17 mouse cellular contexts compared by ENCODE assay signal in genomic region chrX:73574605-73574948, GRCm38 (mm10).
DNase-seq lines count a peak whose midpoint lies in the region; ATAC-seq and TF ChIP-seq lines count a peak whose summit lies in the region.
"Had no signal": no experiment of that assay in that cellular context is flagged by ENCODE, and none has a peak within 500 bp of the region (broad histone marks: within the 10 kb centered on the region; RNA-seq: fewer than 3 reads in every experiment).

No protein-coding gene starts in this region.

- H3K9me3 ChIP-seq in liver, embryonic 13.5 days (replicated peaks), result no peaks in the 10 kb centered on the region
- no peaks in the 10 kb centered on the region for H3K9me3 ChIP-seq in liver, postnatal 0 days (ENCODE audit: low read length)
- H3K9me3 ChIP-seq in forebrain, postnatal 0 days (ENCODE audit: low read length), result no peaks in the 10 kb centered on the region
- H3K9me3 ChIP-seq: embryonic facial prominence, embryonic 12.5 days; heart, embryonic 15.5 days; hindbrain, embryonic 10.5 days; intestine, embryonic 15.5 days had no signal

- H3K9ac ChIP-seq in liver, embryonic 13.5 days, result no peak overlapping the region
- H3K9ac ChIP-seq in liver, postnatal 0 days (replicated peaks), result no peak overlapping the region
- H3K9ac ChIP-seq in forebrain, postnatal 0 days, result no peak overlapping the region
- H3K9ac ChIP-seq: embryonic facial prominence, embryonic 12.5 days; heart, embryonic 15.5 days; hindbrain, embryonic 14.5 days; intestine, embryonic 15.5 days had no signal

- H3K4me3 ChIP-seq in liver, embryonic 13.5 days (replicated peaks), result no peak overlapping the region
- no peak overlapping the region for H3K4me3 ChIP-seq in liver, postnatal 0 days (ENCODE audit: low read depth, low read length)
- no peak overlapping the region for H3K4me3 ChIP-seq in forebrain, postnatal 0 days (ENCODE audit: low read depth, low read length)
- H3K4me3 ChIP-seq: embryonic facial prominence, embryonic 12.5 days; heart, adult 2 months; heart, embryonic 15.5 days; hindbrain, embryonic 10.5 days; intestine, embryonic 15.5 days had no signal

- TF ChIP-seq CTCF in liver, postnatal 0 days (IDR thresholded peaks at IDR 0.05; ENCODE audit: low read depth), result no peak
- no peak for TF ChIP-seq CTCF in forebrain, postnatal 0 days (IDR thresholded peaks at IDR 0.05; ENCODE audit: low read depth)

- peaks cover 42% of the 10 kb centered on the region for H3K4me1 ChIP-seq in liver, embryonic 13.5 days (replicated peaks)
- H3K4me1 ChIP-seq in liver, postnatal 0 days (ENCODE audit: insufficient read depth), result peaks cover 9% of the 10 kb centered on the region
- no peaks in the 10 kb centered on the region for H3K4me1 ChIP-seq in forebrain, postnatal 0 days (ENCODE audit: insufficient read depth)
- H3K4me1 ChIP-seq: embryonic facial prominence, embryonic 12.5 days; heart, embryonic 15.5 days; hindbrain, embryonic 10.5 days; intestine, embryonic 15.5 days had no signal

- no peaks in the 10 kb centered on the region for H3K27me3 ChIP-seq in liver, embryonic 13.5 days
- no peaks in the 10 kb centered on the region for H3K27me3 ChIP-seq in liver, postnatal 0 days (ENCODE audit: insufficient read depth, low read length)
- no peaks in the 10 kb centered on the region for H3K27me3 ChIP-seq in forebrain, postnatal 0 days (ENCODE audit: insufficient read depth, low read length)
- H3K27me3 ChIP-seq: embryonic facial prominence, embryonic 12.5 days; intestine, embryonic 15.5 days had no signal

- H3K36me3 ChIP-seq in liver, embryonic 13.5 days, result no peaks in the 10 kb centered on the region
- no peaks in the 10 kb centered on the region for H3K36me3 ChIP-seq in liver, postnatal 0 days (replicated peaks; ENCODE audit: insufficient read depth, low read length)
- H3K36me3 ChIP-seq in forebrain, postnatal 0 days (ENCODE audit: insufficient read depth), result no peaks in the 10 kb centered on the region
- H3K36me3 ChIP-seq: embryonic facial prominence, embryonic 12.5 days; heart, embryonic 15.5 days; hindbrain, embryonic 10.5 days; intestine, embryonic 15.5 days had no signal

- WGBS in liver, embryonic 13.5 days (ENCODE audit: insufficient replicate concordance), result 36% methylated on average over 3 of the region's 3 CpGs
- WGBS in liver, postnatal 0 days (ENCODE audit: insufficient replicate concordance), result 51% methylated on average over 3 of the region's 3 CpGs
- 87% methylated on average over 3 of the region's 3 CpGs for WGBS in forebrain, postnatal 0 days

- TF ChIP-seq EP300 in liver, postnatal 0 days (IDR thresholded peaks at IDR 0.05; ENCODE audit: low read depth), result no peak

- no peak for DNase-seq in liver, embryonic 13.5 days
- DNase-seq in liver, result no peak
- peak; percentile 11 for DNase-seq in c-Kit-positive CD71-positive TER-119-positive erythroid progenitor cells, embryonic 14.5 days (ENCODE audit: low spot score)
- no peak for DNase-seq in liver, postnatal 0 days
- no peak for DNase-seq in forebrain, postnatal 0 days
- no peak for DNase-seq in embryo, embryonic 9.5 days (ENCODE audit: extremely low spot score)
- DNase-seq in yolk sac, embryonic 10.5 days (ENCODE audit: low spot score), result no peak
- DNase-seq: adrenal gland, postnatal 14 days; cerebellum, adult 2 months; heart, adult 2 months; heart, postnatal 14 days had no signal

- H3K4me2 ChIP-seq in liver, embryonic 13.5 days, result no peak overlapping the region
- H3K4me2 ChIP-seq in liver, postnatal 0 days (ENCODE audit: low read depth, low read length), result no peak overlapping the region
- no peak overlapping the region for H3K4me2 ChIP-seq in forebrain, postnatal 0 days (ENCODE audit: low read depth)
- H3K4me2 ChIP-seq: embryonic facial prominence, embryonic 12.5 days; heart, embryonic 11.5 days; heart, embryonic 15.5 days; hindbrain, embryonic 14.5 days; intestine, embryonic 15.5 days had no signal

- no peak for ATAC-seq in liver, embryonic 13.5 days (ENCODE audit: low read depth)
- ATAC-seq in liver, postnatal 0 days, result no peak
- no peak for ATAC-seq in forebrain, postnatal 0 days
- ATAC-seq: intestine, embryonic 15.5 days had no signal

- peak overlapping the region; percentile 90 for H3K27ac ChIP-seq in liver, embryonic 13.5 days
- H3K27ac ChIP-seq in liver, postnatal 0 days (ENCODE audit: low read depth), result 0 out of 2 replicates have a peak overlapping the region, but pooled peaks have one; percentile 55
- no peak overlapping the region for H3K27ac ChIP-seq in forebrain, postnatal 0 days (ENCODE audit: low read depth, low read length)
- H3K27ac ChIP-seq: embryonic facial prominence, embryonic 12.5 days; heart, embryonic 15.5 days; hindbrain, embryonic 10.5 days; hindbrain, embryonic 14.5 days; intestine, embryonic 15.5 days had no signal
